Mouse (Mus musculus) granulocyte monocyte progenitor cell, adult 5-6 weeks (primary cell): ENCODE measurements around the gene Ilvbl. TPM values are rescaled to one million over a fixed set of nuclear protein-coding genes. Genes with fewer than 3 reads are reported as not detected.
"Not testable (repeated sequence)": the region's sequence is repeated elsewhere in the genome, so short reads cannot be mapped to it uniquely, and the experiment has no call there.

Experiments used
- ATAC-seq: replicated peaks from 2 replicates; pipeline ENCODE4 v1.8.0; 2016; ENCODE audit warnings: mild to moderate bottlenecking, moderate TSS enrichment, inconsistent platforms; ENCODE audit not compliant: poor library complexity, severe bottlenecking
- total RNA-seq, 2 experiments: library from RNA; stranded (forward) in 1 of 2; stranded (reverse) in 1 of 2; fragments of 200-712, 200-1000 nt in 1 of 2; fragments of >200 nt in 1 of 2; fragmentation: Nextera tagmentation in 1 of 2; gene quantifications; 2 replicates each; pipeline ENCODE4 v1.2.3; 2014 to 2017

The Ilvbl gene
- total RNA-seq, 2 experiments from 2014 or later: 15.7 to 32.0 TPM

DNA sequence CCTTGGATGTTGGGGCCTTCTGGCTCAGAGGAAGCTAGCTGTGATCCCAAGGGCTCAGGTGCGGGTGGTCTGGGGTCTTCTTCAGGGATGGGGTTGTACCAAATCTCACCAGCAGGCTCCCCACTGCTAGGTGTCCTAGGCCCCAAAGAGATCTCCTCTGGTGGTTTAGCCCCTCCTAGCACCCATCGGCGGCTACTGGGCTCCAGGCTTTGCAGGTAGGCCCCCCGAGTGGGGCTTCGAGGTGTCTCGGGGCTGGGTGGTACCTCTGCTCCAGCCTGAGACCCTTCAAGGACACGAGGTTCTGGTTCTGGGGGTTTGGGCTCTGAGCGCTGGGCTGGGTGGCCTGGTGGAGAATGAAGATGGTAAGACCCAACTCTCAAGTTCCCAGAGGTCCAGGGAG lies 15.8 kb downstream of the Ilvbl start:
- no peak for ATAC-seq

DNA sequence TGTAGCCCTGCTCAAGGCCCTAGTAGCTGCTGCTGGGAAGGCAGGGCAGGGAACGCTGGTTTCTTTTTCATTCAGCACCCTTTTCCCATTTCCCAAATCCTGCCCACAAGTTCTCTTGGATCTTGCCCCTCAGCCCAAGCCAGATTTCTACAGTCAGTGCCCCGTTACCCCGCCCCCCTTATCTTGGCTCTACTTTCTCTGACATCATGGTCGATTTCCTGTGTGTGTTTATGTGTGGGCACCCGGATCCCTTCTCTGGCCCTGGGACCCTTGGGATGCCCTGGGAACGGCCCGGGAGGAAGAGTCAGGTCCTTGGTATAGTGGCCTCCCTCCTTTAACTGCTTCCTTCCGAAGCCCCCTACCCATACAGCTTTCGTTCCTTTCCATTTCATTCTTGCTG lies 16.6 kb downstream of the Ilvbl start:
- ATAC-seq: peak; percentile 34; the same call in 1 of the 2 replicates

DNA sequence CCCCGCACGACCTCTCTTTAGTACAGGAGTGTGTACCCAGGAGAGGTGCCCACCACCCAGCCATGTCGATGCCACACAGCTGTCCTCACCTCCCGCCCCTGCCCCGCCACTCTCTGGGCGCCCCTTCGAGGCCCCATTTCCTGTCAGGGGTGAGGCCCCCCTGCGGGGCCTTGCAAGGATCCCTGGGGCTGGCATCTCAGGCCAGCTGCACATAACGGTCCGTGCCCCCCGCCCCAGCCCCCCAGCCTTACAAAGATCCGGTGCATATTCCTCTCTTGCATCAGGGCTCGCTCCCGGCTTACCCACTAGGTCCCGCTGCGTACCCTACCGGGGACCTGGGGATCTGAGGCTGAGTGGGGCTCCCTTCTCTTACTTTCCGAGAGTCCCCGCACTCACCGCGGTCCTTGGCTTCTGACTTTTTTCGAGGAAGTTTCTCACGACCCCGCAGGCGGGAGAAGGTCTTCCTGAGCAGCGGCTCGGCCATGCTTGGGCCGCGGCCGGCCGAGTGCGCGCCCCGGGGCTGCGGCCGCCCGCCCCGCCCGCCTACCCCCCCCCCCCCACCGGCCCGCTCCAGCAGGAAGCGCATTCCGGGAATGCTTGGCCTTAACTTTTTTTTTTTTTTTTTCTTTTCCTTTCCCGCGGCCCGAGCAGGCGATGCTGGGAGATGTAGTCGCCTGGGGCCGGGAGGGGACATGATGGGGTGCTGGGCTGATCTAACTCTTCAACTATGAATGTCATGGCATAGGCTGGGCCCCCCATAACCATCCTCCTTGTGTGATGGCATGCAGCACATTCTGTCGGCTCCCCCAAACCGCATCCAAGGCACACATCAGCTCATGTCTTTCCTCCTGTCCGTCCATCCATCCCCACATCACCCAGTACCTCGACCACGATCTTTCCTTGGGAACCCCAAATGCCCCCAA lies 17.5 kb downstream of the Ilvbl start, which contains the start of gene Syde1:
Syde1 (minus strand) TSS at position 559 of the 923 bp plus-strand sequence.
- peak; percentile 60 for ATAC-seq

DNA sequence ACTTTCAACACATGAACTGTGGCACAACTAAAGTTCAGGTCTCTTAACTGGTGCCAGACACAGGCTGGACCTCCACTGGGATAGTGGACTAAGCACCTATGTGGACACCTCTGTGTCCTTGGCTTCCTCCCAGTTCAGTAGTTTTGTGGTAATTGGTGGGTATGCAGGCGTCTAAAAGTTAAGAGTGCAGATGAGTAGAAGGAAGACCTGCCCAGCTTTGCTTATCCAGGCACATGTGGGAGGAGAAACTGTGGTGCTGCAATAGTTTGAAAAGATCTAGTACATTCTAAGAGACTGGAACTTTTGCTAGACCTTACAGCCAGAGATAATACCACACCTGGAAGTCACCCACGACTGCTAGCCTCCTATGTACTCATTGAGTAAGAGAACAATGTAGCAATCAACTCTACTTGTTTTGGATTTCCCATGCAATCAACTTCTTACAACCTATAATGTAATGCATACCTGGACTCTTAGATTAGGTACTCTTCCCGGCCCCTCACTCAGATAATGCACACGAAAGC lies 18.8 kb downstream of the Ilvbl start:
- no peak for ATAC-seq

DNA sequence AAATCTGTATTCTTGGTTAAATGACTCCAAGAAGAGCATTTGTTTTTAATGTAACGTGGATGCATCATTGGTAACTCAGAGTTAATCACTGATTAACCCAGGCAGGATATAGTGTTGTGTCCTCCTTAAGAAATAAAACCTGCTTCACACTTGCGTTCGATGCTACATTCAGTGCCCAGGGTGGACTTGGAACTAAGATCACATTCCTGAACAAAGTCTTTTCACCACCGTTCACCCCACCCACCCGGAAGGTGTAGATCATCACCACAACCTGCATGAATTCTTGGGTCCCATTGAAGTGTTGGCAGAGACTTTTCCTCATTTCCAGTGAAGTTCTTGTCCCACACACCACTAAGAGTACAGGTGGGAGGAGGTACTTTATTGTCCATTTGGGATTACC lies 19.6 kb downstream of the Ilvbl start:
- ATAC-seq: no peak

DNA sequence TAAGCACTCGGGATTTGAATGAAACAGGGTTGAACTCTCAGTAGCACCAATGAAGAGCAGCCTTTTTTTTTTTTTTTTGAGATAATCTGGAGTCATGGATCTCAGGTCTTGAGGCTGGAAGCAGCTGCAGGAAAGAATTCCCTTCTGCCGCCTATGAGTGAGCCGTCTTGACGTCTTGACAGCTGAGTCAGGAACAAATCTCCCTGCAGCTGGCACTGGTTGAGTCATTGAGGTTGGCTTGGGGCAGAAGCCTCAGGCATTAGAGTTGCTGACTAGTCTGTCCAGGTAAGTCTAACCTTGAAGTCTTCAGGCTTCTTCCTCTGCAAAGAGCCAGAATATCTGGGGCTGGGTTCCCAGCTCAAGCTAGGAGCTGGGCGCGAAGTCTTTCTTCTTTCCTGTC lies 20.0 kb downstream of the Ilvbl start:
- no peak for ATAC-seq

DNA sequence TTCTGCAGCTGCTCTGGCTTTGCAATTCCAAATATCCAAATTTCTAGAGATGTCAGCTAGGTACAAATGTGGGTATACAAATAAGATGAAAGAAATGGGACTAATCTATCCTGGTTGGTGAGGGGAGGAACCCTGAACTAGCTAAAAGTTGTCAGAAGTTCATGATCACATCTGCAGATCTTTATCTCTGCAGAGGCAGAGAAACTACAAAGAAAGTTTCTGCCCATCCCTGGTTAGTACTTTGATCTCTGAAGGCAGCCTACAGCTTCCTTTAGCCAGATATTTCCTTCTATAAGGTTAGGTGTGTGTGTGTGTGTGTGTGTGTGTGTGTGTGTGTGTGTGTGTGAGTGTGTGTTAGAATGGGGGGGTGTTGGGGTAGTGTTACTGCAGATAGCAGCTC lies 20.4 kb downstream of the Ilvbl start:
- no peak for ATAC-seq

DNA sequence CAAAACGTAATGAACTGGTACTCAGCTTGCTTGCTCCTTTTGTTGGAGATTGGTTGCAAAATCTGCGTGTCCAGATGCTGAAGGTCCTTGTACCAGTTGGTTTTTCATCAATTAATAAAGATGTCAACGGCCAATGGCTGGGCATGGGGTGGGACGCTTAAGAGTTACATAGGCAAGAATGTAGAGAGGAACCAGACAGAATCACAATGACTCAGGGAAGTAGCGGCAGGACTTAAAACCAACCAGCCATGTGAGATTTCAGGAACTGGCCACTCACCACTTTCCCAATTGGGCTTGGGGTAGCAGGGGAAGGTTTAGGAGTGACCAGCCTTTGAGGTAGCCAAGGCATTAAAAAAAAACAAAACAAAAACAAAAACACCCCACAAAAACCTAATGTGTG lies 25.7 kb downstream of the Ilvbl start:
- peak; percentile 68 for ATAC-seq

DNA sequence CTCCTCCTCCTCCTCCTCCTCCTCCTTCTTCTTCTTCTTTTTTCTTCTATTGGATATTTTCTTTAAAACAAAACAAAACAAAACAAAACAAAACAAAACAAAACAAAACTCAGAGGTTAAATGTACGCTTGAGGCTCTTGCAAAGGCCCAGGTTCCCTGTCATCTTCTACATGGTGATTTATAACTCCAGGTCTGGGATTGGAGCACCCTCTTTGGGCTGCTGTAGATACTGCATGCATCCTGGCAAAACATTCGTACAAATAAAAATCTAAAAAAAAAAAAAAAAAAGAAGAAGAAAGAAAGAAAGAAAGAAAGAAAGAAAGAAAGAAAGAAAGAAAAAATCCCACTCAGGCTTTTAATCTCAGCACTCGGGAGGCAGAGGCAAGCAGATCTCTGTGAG lies 30.9 kb downstream of the Ilvbl start:
- ATAC-seq: 0 out of 2 replicates have a peak, but pooled peaks have one; percentile 42

DNA sequence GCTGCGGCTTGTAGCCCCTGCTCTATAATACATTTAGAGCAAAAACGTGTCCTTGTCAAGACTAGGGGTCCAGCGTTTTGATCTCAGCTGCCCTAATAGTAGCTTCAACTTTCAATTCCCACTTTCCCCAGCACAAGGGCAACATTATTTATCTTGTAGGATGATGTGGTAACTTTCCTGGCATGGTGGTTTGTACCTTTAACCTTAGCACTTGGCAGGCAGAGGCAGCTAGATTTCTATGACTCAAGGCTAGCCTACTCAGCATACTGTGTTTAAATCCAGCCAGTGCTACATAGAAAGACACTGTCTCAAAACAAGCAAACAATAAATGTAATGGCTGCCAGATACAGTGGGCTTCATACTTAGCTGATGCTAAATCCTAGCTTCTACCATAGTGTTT lies 33.5 kb downstream of the Ilvbl start:
- no peak for ATAC-seq

DNA sequence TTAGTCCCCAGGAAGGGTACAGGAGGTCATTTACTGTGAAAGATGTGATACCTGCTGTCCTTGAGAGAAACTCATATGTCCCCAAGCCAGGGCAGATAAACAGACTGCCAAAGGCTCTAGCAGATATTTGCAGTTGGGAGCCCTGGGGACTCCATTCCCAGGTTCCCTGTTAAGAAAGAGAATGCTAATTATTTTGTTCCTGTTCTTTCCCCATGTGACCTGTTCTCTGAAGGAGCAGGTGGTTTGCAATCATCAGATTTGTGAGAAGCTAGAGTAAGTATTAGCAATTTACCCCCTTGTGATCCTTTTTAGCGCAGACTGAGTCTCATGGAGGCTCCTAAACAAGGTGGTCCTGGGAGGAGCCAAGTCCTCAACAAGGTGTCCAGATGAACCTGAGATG lies 43.8 kb downstream of the Ilvbl start, which contains the start of gene Olfr1357:
Olfr1357 (minus strand) TSS at position 101 of the 400 bp plus-strand sequence.
- ATAC-seq: no peak

DNA sequence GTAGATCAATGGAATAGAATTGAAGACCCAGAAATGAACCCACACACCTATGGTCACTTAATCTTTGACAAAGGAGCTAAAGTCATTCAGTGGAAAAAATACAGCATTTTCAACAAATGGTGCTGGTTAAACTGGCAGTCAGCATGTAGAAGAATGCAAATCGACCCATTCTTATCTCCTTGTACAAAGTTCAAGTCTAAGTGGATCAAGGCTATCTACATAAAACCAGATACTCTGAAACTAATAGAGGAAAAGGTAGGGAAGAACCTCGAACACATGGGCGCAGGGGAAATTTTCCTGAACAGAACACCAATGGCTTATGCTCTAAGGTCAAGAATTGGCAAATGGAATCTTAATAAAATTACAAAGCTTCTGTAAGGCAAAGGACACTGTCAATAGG lies 49.0 kb downstream of the Ilvbl start:
- ATAC-seq: not testable (repeated sequence)

DNA sequence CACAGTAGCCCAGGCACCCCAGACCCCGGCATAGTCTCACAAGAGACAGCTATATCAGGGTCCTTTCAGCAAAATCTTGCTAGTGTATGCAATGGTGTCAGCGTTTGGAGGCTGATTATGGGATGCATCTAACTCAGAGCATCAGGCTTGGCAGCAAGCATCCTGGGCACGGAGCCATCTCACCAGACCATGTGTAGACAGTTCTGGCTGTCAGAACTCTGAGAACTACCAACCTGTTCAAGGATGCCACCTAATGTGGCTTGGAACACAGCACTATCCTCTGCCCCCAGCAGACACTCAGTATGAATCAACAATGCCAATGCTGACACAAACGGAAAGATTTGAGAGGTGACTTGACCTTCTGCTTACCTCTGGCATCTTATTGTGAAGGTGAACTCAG lies 56.0 kb downstream of the Ilvbl start:
- no peak for ATAC-seq

DNA sequence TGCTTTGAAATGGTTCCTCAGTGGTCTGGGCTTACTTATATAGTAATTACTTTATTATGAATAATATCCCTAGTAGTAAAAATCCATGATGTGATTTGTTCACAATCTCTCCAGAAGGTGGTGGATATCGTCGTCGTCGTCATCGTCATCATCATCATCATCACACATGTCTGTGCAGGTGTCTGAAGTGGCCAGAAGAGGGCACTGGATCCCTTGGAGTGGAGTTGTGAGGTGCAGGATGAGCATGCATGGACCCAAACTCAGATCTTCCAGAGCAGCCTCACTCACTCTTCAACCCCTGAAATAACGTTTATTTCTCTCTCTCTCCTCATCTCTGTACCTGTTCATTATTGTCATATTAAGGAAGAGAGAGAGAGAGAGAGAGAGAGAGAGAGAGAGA lies 58.2 kb downstream of the Ilvbl start:
- peak; percentile 69; the same call in 1 of the 2 replicates for ATAC-seq

Other genes with a start within 250 kb of the Ilvbl start
- 0.19 and 0.39 TPM in 2 replicates for gene Agpat3, start 221.9 kb upstream of the Ilvbl start, total RNA-seq (2014; fragmentation: Nextera tagmentation)
- 0.52 and 0.88 TPM in 2 replicates for gene Agpat3, start 221.9 kb upstream of the Ilvbl start, total RNA-seq (2017)
- 130 and 159 TPM in 2 replicates for gene Rrp1, start 161.3 kb upstream of the Ilvbl start, total RNA-seq (2014; fragmentation: Nextera tagmentation)
- gene Rrp1, start 161.3 kb upstream of the Ilvbl start, total RNA-seq (2017): 404 and 430 TPM in 2 replicates
- 72.8 and 118 TPM in 2 replicates for gene Cstb, start 148.7 kb upstream of the Ilvbl start, total RNA-seq (2014; fragmentation: Nextera tagmentation)
- gene Cstb, start 148.7 kb upstream of the Ilvbl start, total RNA-seq (2017): 37.3 and 43.4 TPM in 2 replicates
- gene Pdxk, start 109.4 kb upstream of the Ilvbl start, total RNA-seq (2014; fragmentation: Nextera tagmentation): 37.2 and 42.3 TPM in 2 replicates
- gene Pdxk, start 109.4 kb upstream of the Ilvbl start, total RNA-seq (2017): 15.2 and 23.4 TPM in 2 replicates
- not detected in 2 replicates for gene Olfr1358, start 56.9 kb upstream of the Ilvbl start, total RNA-seq (2014; fragmentation: Nextera tagmentation)
- not detected in 2 replicates for gene Olfr1358, start 56.9 kb upstream of the Ilvbl start, total RNA-seq (2017)
- 0.21 and 2.4 TPM in 2 replicates for gene Syde1, start 17.6 kb downstream of the Ilvbl start, total RNA-seq (2014; fragmentation: Nextera tagmentation)
- 0.43 and 0.67 TPM in 2 replicates for gene Syde1, start 17.6 kb downstream of the Ilvbl start, total RNA-seq (2017)
- gene Olfr1357, start 43.7 kb downstream of the Ilvbl start, total RNA-seq (2014; fragmentation: Nextera tagmentation): not detected in 2 replicates
- gene Olfr1357, start 43.7 kb downstream of the Ilvbl start, total RNA-seq (2017): not detected in 2 replicates
- gene Casp14, start 143.9 kb downstream of the Ilvbl start, total RNA-seq (2014; fragmentation: Nextera tagmentation): not detected in 2 replicates
- not detected in 2 replicates for gene Casp14, start 143.9 kb downstream of the Ilvbl start, total RNA-seq (2017)
- not detected in 2 replicates for gene Ccdc105, start 178.7 kb downstream of the Ilvbl start, total RNA-seq (2014; fragmentation: Nextera tagmentation)
- not detected in 2 replicates for gene Ccdc105, start 178.7 kb downstream of the Ilvbl start, total RNA-seq (2017)
- not detected in 2 replicates for gene Slc1a6, start 206.2 kb downstream of the Ilvbl start, total RNA-seq (2014; fragmentation: Nextera tagmentation)
- gene Slc1a6, start 206.2 kb downstream of the Ilvbl start, total RNA-seq (2017): not detected in 2 replicates